Mouse (Mus musculus): ENCODE results near the gene Olfr1136.

Gene Olfr1136

GRCm38 (mm10) chr2:87693847-87694246 lies at the start of gene Olfr1136:
Olfr1136 (minus strand) TSS chr2:87693947.
- no peak for DNase-seq (ENCODE audit: low spot score)

- no peak for DNase-seq (ENCODE audit: low spot score)
Observed at GRCm38 (mm10) chr2:87743452-87743851, 49.7 kb upstream of the Olfr1136 start, which contains the start of gene Olfr1140. Olfr1140 (plus strand) TSS chr2:87743752.

- DNase-seq (ENCODE audit: low spot score), result no peak
Observed at GRCm38 (mm10) chr2:87739878-87740277, 46.1 kb upstream of the Olfr1136 start, which contains the start of gene Olfr1138. Olfr1138 (minus strand) TSS chr2:87739978.

GRCm38 (mm10) chr2:87713079-87713478 lies 19.3 kb upstream of the Olfr1136 start, which contains the start of gene Olfr1137:
Olfr1137 (minus strand) TSS chr2:87713179.
- no peak for DNase-seq (ENCODE audit: low spot score)

GRCm38 (mm10) chr2:87673564-87673963 lies 20.2 kb downstream of the Olfr1136 start, which contains the start of gene Olfr1135:
Olfr1135 (minus strand) TSS chr2:87673664.
- no peak for DNase-seq (ENCODE audit: low spot score)

GRCm38 (mm10) chr2:87658360-87658759 lies 35.4 kb downstream of the Olfr1136 start, which contains the start of gene Olfr1134:
Olfr1134 (minus strand) TSS chr2:87658460.
- no peak for DNase-seq (ENCODE audit: low spot score)

GRCm38 (mm10) chr2:87647274-87647673 lies 46.5 kb downstream of the Olfr1136 start, which contains the start of gene Olfr1133:
Olfr1133 (minus strand) TSS chr2:87647374.
- DNase-seq (ENCODE audit: low spot score), result no peak
